Mouse (Mus musculus): ENCODE data around the gene Sntb2.
"Not testable (repeated sequence)": the region's sequence is repeated elsewhere in the genome, so short reads cannot be mapped to it uniquely, and the experiment has no call there.

Sntb2 gene

GRCm38 (mm10) chr8:107031577-107032090 is 96.1 kb downstream of the Sntb2 start:
- no peak for DNase-seq (ENCODE audit: low read depth, low spot score)

DNA sequence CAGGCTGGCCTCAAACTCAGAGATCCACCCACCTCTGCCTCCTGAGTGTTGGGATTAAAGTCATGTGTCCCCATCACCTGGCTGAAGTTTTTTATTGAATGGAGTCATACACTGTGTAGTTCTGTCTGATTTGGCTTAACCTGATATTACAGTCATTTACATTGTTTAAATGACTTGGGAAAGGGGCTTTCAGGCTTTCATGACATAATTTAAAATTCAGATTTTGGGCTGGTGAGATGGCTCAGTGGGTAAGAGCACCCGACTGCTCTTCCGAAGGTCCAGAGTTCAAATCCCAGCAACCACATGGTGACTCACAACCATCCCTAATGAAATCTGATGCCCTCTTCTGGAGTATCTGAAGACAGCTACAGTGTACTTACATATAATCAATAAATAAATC is 98.1 kb downstream of the Sntb2 start:
- DNase-seq (ENCODE audit: low read depth, low spot score): not testable (repeated sequence)

GRCm38 (mm10) chr8:107035641-107036040 is 100.1 kb downstream of the Sntb2 start:
- no peak for DNase-seq (ENCODE audit: low read depth, low spot score)

GRCm38 (mm10) chr8:107036626-107037025 is 101.1 kb downstream of the Sntb2 start:
- DNase-seq (ENCODE audit: low read depth, low spot score): no peak

DNA sequence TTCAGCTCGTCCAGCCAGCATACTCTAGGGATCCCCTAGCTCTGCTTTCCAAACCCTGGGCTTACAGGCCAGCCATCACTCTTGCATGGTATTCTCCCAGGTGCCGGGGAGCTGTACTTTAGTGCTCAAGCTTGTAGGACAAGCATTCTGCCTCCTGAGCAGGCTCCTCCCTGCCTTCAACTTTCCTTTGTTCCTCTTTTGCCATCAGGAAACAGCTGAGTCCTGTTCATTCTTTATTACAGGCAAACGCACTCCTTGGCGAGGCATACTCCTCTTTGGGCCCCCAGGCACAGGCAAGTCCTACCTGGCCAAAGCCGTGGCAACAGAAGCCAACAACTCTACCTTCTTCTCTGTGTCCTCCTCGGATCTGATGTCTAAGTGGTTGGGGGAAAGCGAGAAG is 105.1 kb downstream of the Sntb2 start:
- DNase-seq (ENCODE audit: low read depth, low spot score): no peak

- no peak for DNase-seq (ENCODE audit: low read depth, low spot score)
Observed at GRCm38 (mm10) chr8:107045478-107045877, 109.9 kb downstream of the Sntb2 start.

GRCm38 (mm10) chr8:107046976-107047375 is 111.4 kb downstream of the Sntb2 start:
- no peak for DNase-seq (ENCODE audit: low read depth, low spot score)

DNA sequence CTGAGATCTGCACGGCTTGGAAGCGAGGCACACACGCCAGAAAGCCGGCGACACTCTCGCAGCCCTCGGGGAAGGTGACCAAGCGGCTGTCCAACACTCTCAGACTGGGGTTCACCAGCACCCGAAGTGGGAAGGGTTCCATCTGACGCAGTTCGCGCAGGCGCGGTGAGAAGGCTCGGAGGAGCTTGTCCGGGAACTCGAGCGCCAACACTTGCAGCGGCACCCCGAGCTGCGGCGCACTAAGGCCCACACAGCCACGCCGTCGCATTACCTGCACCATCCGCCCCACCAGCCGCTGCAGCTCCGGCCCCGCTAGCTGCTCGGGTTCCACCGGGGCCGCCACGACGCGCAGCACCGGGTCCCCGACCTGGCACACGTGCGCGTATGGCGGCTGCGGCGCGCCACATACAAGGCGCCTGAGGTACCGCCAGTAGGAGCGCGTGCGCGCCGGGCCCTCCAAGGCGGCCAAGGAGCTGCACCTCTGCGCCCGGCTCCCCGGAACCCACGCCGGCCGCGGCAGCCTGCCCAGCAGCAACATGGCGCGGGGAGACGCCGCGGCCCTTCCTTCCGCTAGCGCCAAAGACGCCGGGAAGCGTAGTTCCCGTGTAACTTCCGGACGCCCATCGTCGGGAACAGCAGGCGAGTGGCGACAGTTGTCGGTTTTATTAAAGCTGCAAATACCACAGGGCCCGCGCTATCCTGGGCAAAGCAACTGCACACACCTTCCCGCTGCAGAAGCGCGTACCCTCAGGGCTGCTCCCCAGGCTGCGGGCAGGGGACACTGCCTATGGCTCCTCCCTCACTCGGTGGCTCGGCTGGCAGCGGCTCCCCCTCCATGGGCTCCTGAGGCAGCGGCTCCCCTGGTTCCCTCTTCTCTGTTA is 112.8 kb downstream of the Sntb2 start, which contains the start of gene Pdf:
Gene Pdf, minus strand, starts transcription at position 554 of the 881 bp plus-strand sequence.
- peak; percentile 73 for DNase-seq (ENCODE audit: low read depth, low spot score)

DNA sequence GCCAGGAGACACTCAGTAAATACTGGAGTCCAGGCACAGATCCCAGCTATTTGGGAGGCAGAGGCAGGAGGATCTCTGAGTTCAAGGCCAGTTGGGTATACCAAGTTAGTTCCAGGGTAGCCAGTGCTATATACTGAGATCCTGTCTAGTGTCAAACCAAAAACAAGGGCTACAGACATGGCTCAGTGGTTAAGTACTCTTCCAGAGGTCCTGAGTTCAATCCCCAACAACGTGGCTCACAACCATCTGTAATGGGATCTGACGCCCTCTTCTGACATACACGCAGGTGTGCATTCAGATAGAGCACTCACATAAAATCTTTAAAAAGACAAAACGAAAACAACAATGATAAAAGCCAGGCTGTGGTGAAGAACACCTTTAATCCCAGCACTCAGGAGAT is 113.9 kb downstream of the Sntb2 start:
- no peak for DNase-seq (ENCODE audit: low read depth, low spot score)

DNA sequence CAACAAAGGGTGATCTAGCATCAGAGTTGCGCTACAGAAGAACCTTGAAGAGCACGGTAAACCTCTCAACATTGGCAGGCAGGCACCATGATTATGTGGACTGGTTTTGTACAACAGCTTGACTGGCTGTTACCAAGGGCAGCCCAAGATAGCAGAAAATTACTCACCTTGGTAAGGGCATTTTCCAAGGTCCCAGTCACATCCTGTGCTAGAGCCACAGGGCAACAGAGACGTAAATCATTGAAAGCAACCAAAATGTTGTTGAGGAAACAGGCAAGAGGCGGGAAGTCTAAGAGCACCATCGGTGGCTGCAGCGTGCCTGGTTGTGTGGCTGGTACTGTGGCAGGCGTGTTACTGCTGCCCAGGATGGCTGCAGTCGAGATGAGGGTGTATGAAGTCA is 116.5 kb downstream of the Sntb2 start:
- no peak for DNase-seq (ENCODE audit: low read depth, low spot score)

DNA sequence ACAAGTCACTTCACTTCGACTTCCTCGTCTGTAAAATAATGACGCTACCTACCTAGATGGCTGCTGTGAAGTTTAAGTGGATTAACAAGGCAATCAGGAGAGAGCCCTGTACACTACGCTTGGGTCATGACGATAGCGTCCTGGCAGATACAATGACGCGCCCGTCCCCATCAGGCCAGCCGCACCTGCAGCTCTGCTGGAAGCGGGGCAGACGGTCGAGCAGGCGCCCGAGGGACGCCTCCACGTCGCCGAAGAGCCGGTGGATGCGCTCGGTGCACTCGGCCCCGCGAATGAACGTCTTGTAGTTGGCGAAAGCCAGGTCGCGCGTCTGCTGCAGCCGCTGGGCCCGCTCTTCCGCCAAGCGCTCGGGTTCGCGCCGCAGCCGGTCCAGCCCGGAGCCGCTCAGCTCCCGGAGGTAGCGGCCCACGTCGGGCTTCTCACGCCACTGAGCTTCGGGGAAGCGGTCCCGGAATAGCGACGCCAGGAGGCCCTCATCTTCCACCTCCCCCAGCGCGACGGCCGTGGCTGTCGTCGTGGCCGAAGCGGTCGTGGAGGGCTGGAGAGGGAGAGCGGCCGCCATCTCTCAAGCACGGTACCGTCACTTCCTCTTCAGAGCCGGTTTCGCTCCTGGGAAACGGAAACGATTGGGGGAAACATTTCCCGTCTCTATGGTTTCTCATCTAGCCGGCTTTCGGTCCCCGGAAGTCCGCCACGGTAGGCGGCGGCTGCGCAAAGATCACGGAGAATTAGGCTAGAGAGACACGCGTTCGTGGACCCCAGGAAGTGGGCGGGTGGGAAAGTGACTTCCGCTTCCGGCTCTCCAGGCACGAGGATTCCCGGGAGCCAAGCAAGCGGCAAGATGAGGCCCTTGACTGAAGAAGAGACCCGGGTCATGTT is 120.8 kb downstream of the Sntb2 start, which contains the start of the genes Cog8 and Nip7:
Gene Cog8, minus strand, starts transcription at position 614 of the 897 bp plus-strand sequence.
Gene Nip7, plus strand, starts transcription at position 802 of the 897 bp plus-strand sequence.
- DNase-seq (ENCODE audit: low read depth, low spot score): peak; percentile 99

- no peak for DNase-seq (ENCODE audit: low read depth, low spot score)
Observed at GRCm38 (mm10) chr8:107056973-107057369, 121.4 kb downstream of the Sntb2 start.

DNA sequence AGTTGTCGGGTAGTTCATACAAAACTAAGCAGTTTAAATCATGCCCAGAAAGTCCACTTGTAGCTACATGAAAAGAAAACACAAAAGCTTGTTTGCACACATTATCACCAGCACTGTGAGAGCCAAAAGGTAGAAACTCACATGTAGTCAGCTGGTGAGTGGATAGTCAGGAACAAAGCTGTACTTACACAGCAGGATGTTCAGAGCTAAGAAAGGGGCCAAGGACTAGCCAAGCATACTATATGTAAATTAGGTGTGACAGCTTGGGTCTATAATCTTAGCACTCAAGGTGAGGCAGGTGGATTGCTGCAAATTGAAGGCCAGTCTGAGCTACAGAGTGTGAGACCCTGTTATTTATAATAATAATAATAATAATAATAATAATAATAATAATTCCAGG is 127.1 kb downstream of the Sntb2 start:
- DNase-seq (ENCODE audit: low read depth, low spot score): no peak

GRCm38 (mm10) chr8:107065511-107066496 is 130.3 kb downstream of the Sntb2 start, which contains the start of gene Tmed6:
Tmed6 (minus strand) TSS chr8:107065644.
- no peak for DNase-seq (ENCODE audit: low read depth, low spot score)

All from telencephalon, adult 2 months (tissue).